Mouse (Mus musculus): Measurements from ENCODE around the gene Chmp4b. TPM values are rescaled to one million over a fixed set of nuclear protein-coding genes. Genes with fewer than 3 reads are reported as not detected.

Gene Chmp4b
- total and polyA plus RNA-seq, 3 experiments = 118 to 196 TPM; not detected in 1

DNA sequence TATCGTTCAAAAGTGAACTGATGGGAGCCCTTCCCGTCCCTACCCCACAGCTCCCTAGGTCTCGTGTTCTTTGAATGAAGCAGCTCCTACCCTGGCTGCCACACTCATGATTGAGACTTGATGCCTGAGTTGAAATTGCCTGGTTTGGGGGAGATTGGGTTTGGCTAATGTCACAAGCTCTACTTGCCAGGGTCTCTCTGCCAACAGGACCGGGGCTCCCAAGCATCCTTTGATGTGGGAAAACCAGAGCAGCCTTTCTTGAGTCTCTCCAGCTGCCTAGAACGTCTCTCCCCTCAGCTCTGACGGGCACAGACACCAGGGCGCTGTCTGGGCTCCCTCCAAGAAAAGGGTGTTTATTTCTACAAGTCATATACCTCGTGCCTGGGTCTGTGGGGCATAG lies 44.2 kb downstream of the Chmp4b start:
- TF ChIP-seq ZMIZ1 (IDR thresholded peaks at IDR 0.05; ENCODE audit: low read depth, low read length) (no peak), E2F4 (IDR thresholded peaks at IDR 0.05; ENCODE audit: borderline replicate concordance, low read depth, low read length) (no peak), SMC3 (IDR thresholded peaks at IDR 0.05; ENCODE audit: low read depth, low read length) (no peak), NELFE (IDR thresholded peaks at IDR 0.05; ENCODE audit: low read depth, low read length) (no peak), MAZ (IDR thresholded peaks at IDR 0.05; ENCODE audit: low read depth, low read length) (no peak), KAT2A (conservative IDR thresholded peaks at IDR 0.05; ENCODE audit: low read depth, low read length) (no peak), EP300 (IDR thresholded peaks at IDR 0.05; ENCODE audit: low read depth in 1 of 2, low read length in 2 of 2) (no peak), POLR2AphosphoS2 (IDR thresholded peaks at IDR 0.05; ENCODE audit: low read length) (no peak), RCOR1 (IDR thresholded peaks at IDR 0.05; ENCODE audit: low read depth, low read length) (no peak), POLR2AphosphoS5 (IDR thresholded peaks at IDR 0.05; ENCODE audit: borderline replicate concordance, low read depth, low read length) (no peak), CHD1 (IDR thresholded peaks at IDR 0.05; ENCODE audit: low read depth, low read length) (no peak)
- Histone ChIP-seq H3K9ac (ENCODE audit: control insufficient read depth, low read depth, low read length, poor library complexity, severe bottlenecking) (no peak overlapping the region), H3K9me3 (replicated peaks; ENCODE audit: insufficient read depth, low read length) (no peaks in the 10 kb centered on the region), H3K36me3 (ENCODE audit: control insufficient read depth in 1 of 2, insufficient read depth in 2 of 2, low read length in 2 of 2) (peaks cover 0 to 7% of the 10 kb centered on the region in 2 experiments; a peak in 2 of 4 replicates), H3K27ac (ENCODE audit: control insufficient read depth, low read depth, low read length) (no peak overlapping the region), H3K79me2 (ENCODE audit: control insufficient read depth, insufficient read depth, low read length, poor library complexity) (no peaks in the 10 kb centered on the region), H3K4me1 (ENCODE audit: control insufficient read depth in 1 of 2, insufficient read depth in 2 of 2, low read length in 2 of 2) (no peaks in the 10 kb centered on the region), H3K27me3 (ENCODE audit: control insufficient read depth in 1 of 2, insufficient read depth in 2 of 2, low read length in 2 of 2) (no peaks in the 10 kb centered on the region), H3K4me3 (ENCODE audit: control insufficient read depth in 1 of 2, insufficient read depth in 1 of 2, low read depth in 2 of 2, low read length in 2 of 2) (no peak overlapping the region)
- DNase-seq (ENCODE audit: low read depth, low spot score) = no peak

DNA sequence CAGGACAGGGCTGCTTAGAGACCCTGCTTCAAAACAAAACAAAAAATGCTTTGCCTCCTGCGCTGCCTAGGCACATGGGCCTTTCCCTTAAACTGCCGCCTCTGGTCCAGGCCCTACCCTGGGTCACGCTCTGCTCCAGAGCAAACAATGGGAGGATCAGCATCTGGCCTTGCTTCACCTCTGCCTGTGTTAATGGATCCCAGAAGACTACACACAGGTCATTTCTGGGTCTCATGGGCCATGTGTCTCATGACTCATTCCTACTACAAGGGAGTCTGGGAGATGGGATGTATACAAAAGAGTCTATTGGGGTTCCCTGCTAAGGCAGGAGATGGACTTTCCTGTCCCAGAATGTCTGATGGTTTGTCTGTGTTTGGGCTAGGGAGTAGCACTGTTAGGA lies 45.2 kb downstream of the Chmp4b start:
- DNase-seq (ENCODE audit: low read depth, low spot score) = no peak
- no peak for TF ChIP-seq ZC3H11A (IDR thresholded peaks at IDR 0.05; ENCODE audit: low read depth, low read length)
- TF ChIP-seq E2F4 (IDR thresholded peaks at IDR 0.05; ENCODE audit: borderline replicate concordance, low read depth, low read length) = no peak
- TF ChIP-seq ZMIZ1 (IDR thresholded peaks at IDR 0.05; ENCODE audit: low read depth, low read length) = no peak
- TF ChIP-seq POLR2A (IDR thresholded peaks at IDR 0.05; ENCODE audit: control insufficient read depth in 1 of 2, insufficient read depth in 1 of 2, low read depth in 1 of 2, low read length in 2 of 2, poor library complexity in 1 of 2) = no peak
- no peak for TF ChIP-seq SMC3 (IDR thresholded peaks at IDR 0.05; ENCODE audit: low read depth, low read length)
- no peak for TF ChIP-seq BHLHE40 (IDR thresholded peaks at IDR 0.05; ENCODE audit: borderline replicate concordance, low read depth, low read length)
- TF ChIP-seq GATA1 (IDR thresholded peaks at IDR 0.05; ENCODE audit: low read depth, low read length) = no peak
- TF ChIP-seq MXI1 (IDR thresholded peaks at IDR 0.05; ENCODE audit: low read depth, low read length) = no peak
- TF ChIP-seq MAX (IDR thresholded peaks at IDR 0.05; ENCODE audit: low read length) = no peak
- no peak for TF ChIP-seq RCOR1 (IDR thresholded peaks at IDR 0.05; ENCODE audit: low read depth, low read length)
- H3K9ac ChIP-seq (ENCODE audit: control insufficient read depth, low read depth, low read length, poor library complexity, severe bottlenecking) = no peak overlapping the region

More for the DNA sequence above, 45.2 kb downstream of the Chmp4b start:
- Histone ChIP-seq H3K27ac (ENCODE audit: control insufficient read depth, low read depth, low read length) (no peak overlapping the region), H3K36me3 (ENCODE audit: control insufficient read depth in 1 of 2, insufficient read depth in 2 of 2, low read length in 2 of 2) (peaks cover 0 to 6% of the 10 kb centered on the region in 2 experiments; a peak in 2 of 4 replicates), H3K4me3 (ENCODE audit: control insufficient read depth in 1 of 2, insufficient read depth in 1 of 2, low read depth in 2 of 2, low read length in 2 of 2) (no peak overlapping the region), H3K4me1 (ENCODE audit: control insufficient read depth in 1 of 2, insufficient read depth in 2 of 2, low read length in 2 of 2) (no peaks in the 10 kb centered on the region), H3K27me3 (ENCODE audit: control insufficient read depth in 1 of 2, insufficient read depth in 2 of 2, low read length in 2 of 2) (no peaks in the 10 kb centered on the region), H3K9me3 (replicated peaks; ENCODE audit: insufficient read depth, low read length) (no peaks in the 10 kb centered on the region), H3K79me2 (ENCODE audit: control insufficient read depth, insufficient read depth, low read length, poor library complexity) (no peaks in the 10 kb centered on the region)
